Mouse (Mus musculus) left cerebral cortex, postnatal 4 days (tissue): Measurements from ENCODE around the gene Lce1m. TPM values are rescaled to one million over a fixed set of nuclear protein-coding genes. Genes with fewer than 3 reads are reported as not detected.
"Not testable (repeated sequence)": the region's sequence is repeated elsewhere in the genome, so short reads cannot be mapped to it uniquely, and the experiment has no call there.

Experiments used
- DNase-seq: peaks from one replicate; pipeline ENCODE4 v3.0.0-alpha.2; 2022
- intact Hi-C: fragments of 180-260 bp; cut with DNase I; formaldehyde crosslinking; loops from one replicate; pipeline ENCODE4 v1.15.1; 2025
- total RNA-seq, 2 experiments: library from RNA; stranded (reverse); gene quantifications; 2 replicates each; pipeline ENCODE4 v1.2.3; 2021

The Lce1m gene
- not detected for total RNA-seq

DNA sequence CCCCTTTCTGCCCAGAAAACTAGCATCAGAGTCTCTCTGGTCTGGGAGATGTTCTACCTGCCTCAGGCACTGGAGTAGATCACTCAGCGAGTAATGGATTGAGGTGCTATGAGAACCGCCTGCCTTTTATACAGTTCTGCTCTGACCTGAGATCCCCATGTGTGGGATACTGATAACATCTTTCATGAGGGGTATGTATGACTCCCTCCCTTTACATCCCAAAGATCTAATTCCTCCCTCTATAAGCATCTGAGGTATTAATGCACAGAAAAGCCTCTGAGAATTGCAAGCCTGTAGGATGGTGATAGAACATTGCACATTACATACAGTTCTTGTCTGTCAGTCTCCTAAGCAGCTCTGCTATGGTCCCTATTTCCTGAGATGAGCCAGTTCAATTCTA lies at the start of gene Lce1m:
Lce1m (minus strand) TSS at position 101 of the 400 bp plus-strand sequence.
- intact Hi-C loops, result no loop called here
- no peak for DNase-seq

DNA sequence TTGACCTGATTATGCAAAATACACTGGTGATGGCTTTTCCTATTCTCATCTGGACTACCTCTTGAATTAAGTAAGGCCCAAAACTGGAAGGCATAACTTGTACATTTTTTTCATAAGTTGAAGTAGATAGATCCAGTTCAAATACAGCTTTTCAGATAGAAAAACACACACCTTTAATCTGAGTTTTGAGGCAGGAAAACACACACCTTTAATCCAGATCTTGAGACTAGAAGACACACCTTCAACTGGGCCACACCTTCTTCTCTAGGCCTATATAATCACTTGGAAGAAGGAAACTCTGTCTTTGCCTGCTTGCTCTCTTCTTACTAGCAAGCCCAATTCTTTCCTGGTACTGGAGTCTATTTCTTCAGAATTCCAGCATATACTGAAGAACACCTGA lies 49.7 kb upstream of the Lce1m start, which contains the start of gene Gm4858:
Gm4858 (plus strand) TSS at position 301 of the 400 bp plus-strand sequence.
- DNase-seq, intact Hi-C loops: not testable (repeated sequence)

- intact Hi-C loops, result no loop called here
- peak; percentile 12 for DNase-seq
Observed at GRCm38 (mm10) chr3:93052826-93053474, 34.1 kb upstream of the Lce1m start.

GRCm38 (mm10) chr3:93050182-93050581 lies 31.3 kb upstream of the Lce1m start:
- no peak for DNase-seq
- intact Hi-C loops, result no loop called here

- intact Hi-C loops, result loop anchor here (10.0 kb wide), 1 partner anchor 127 kb away; no protein-coding TSS in a partner anchor
- peak; percentile 29 for DNase-seq
Observed at GRCm38 (mm10) chr3:93031450-93031849, 12.6 kb upstream of the Lce1m start.

GRCm38 (mm10) chr3:93025486-93025885 lies 6.6 kb upstream of the Lce1m start:
- no peak for DNase-seq
- intact Hi-C loops, result loop anchor here (10.0 kb wide), 1 partner anchor 871 kb away; no protein-coding TSS in a partner anchor

GRCm38 (mm10) chr3:93023411-93024184 lies 4.7 kb upstream of the Lce1m start:
- intact Hi-C loops, result loop anchor here (10.0 kb wide), 1 partner anchor 869 kb away; no protein-coding TSS in a partner anchor
- no peak for DNase-seq

GRCm38 (mm10) chr3:93021171-93021570 lies 2.3 kb upstream of the Lce1m start:
- DNase-seq, result no peak
- intact Hi-C loops, result loop anchor here (10.0 kb wide), 1 partner anchor 866 kb away; no protein-coding TSS in a partner anchor

- DNase-seq, result no peak
- intact Hi-C loops, result no loop called here
Observed at GRCm38 (mm10) chr3:93015460-93016104, 3.3 kb downstream of the Lce1m start, which contains the start of gene Crct1. Crct1 (minus strand) TSS chr3:93015687.

DNA sequence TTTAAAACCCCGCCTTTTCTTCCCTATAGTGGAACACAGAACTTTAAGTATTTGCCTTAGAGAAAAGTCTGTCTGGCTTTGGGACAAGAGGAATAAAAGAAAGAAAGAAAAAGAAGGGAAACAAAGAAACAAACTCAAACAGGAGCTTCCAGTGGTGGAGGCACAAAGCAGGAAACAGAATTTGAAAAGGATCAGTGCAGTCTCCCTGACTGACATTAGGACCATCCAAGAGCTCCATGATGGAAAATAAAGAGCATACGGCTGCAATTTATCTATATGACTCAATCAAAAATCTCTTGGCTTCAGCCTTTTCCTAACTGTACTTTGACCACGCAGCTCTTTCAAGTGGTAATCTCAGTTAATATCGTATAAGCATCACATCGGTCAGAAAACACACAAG lies 4.0 kb downstream of the Lce1m start:
- intact Hi-C loops, result no loop called here
- no peak for DNase-seq

GRCm38 (mm10) chr3:93014378-93014801 lies 4.5 kb downstream of the Lce1m start:
- intact Hi-C loops, result no loop called here
- DNase-seq, result peak; percentile 46

GRCm38 (mm10) chr3:93002843-93003242 lies 16.0 kb downstream of the Lce1m start:
- intact Hi-C loops, result no loop called here
- no peak for DNase-seq

GRCm38 (mm10) chr3:93000621-93001020 lies 18.2 kb downstream of the Lce1m start:
- intact Hi-C loops, result no loop called here
- DNase-seq, result no peak

DNA sequence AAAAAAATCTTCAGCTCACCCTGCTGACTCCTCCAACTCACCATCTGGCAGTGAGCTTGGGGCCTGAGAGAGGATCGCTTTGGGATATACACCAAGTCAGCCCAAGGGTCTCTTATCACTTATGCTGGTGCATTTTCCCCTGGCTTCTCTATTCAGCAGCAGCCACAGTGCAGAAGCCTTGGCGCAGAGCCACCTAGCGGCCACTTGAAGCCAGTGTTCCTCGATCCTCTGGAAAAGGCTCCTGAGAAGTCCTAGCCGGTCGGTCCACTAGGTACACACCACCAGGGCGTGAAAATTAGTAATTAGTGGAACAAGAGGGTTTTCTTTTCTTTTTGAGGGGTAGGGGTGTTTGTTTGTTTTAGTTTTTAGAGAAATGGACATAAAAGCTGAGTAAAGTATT lies 20.2 kb downstream of the Lce1m start:
- intact Hi-C loops, result no loop called here
- DNase-seq, result peak; percentile 79

GRCm38 (mm10) chr3:92991926-92992325 lies 26.9 kb downstream of the Lce1m start, which contains the start of gene Lce3f:
Lce3f (plus strand) TSS chr3:92992226.
- intact Hi-C loops, result no loop called here
- no peak for DNase-seq

GRCm38 (mm10) chr3:92978484-92978883 lies 40.4 kb downstream of the Lce1m start:
- DNase-seq, result no peak
- intact Hi-C loops, result no loop called here

Other genes starting within 250 kb of the Lce1m start
- gene Lce1i, start 240.2 kb downstream of the Lce1m start, total RNA-seq, result not detected
- gene Lce1j, start 228.5 kb downstream of the Lce1m start, total RNA-seq, result not detected
- not detected for gene Lce1k, start 211.2 kb downstream of the Lce1m start, total RNA-seq
- not detected for gene Kprp, start 191.8 kb downstream of the Lce1m start, total RNA-seq
- gene Lce1l, start 167.8 kb downstream of the Lce1m start, total RNA-seq, result not detected
- not detected for gene 2310050C09Rik, start 148.8 kb downstream of the Lce1m start, total RNA-seq
- gene Lce3a, start 92.8 kb downstream of the Lce1m start, total RNA-seq, result not detected
- not detected for gene Lce3b, start 86.1 kb downstream of the Lce1m start, total RNA-seq
- not detected for gene Lce3c, start 74.6 kb downstream of the Lce1m start, total RNA-seq
- not detected for gene Lce3d, start 61.7 kb downstream of the Lce1m start, total RNA-seq
- gene Lce3e, start 52.0 kb downstream of the Lce1m start, total RNA-seq, result not detected
- gene Lce3f, start 26.8 kb downstream of the Lce1m start, total RNA-seq, result not detected
- gene Crct1, start 3.4 kb downstream of the Lce1m start, total RNA-seq, result not detected
- not detected for gene Gm4858, start 49.8 kb upstream of the Lce1m start, total RNA-seq
- gene Crnn, start 125.7 kb upstream of the Lce1m start, total RNA-seq, result not detected
- gene Flg2, start 178.2 kb upstream of the Lce1m start, total RNA-seq, result not detected